Mouse (Mus musculus): ENCODE measurements around the gene Tac2. TPM values are rescaled to one million over a fixed set of nuclear protein-coding genes. Genes with fewer than 3 reads are reported as not detected.
A peak's percentile ranks its signal among the peaks of the same experiment; 100 is the strongest.

Gene Tac2
- total RNA-seq (2021): 1 to 10 TPM; 5.2 to 6.3 TPM
- long read RNA-seq, experiment 1: 0 reads
- long read RNA-seq, experiment 2, partial matches to known transcripts: 0 of 2 reads
- long read RNA-seq, experiment 2, other reads (novel, unspliced or antisense): 0 of 2 reads

GRCm38 (mm10) chr10:127724178-127724577 is at the start of gene Tac2:
TSS of gene Tac2 (plus strand) at chr10:127724478.
- DNase-seq (ENCODE audit: low spot score in 2 of 2): no peak

DNA sequence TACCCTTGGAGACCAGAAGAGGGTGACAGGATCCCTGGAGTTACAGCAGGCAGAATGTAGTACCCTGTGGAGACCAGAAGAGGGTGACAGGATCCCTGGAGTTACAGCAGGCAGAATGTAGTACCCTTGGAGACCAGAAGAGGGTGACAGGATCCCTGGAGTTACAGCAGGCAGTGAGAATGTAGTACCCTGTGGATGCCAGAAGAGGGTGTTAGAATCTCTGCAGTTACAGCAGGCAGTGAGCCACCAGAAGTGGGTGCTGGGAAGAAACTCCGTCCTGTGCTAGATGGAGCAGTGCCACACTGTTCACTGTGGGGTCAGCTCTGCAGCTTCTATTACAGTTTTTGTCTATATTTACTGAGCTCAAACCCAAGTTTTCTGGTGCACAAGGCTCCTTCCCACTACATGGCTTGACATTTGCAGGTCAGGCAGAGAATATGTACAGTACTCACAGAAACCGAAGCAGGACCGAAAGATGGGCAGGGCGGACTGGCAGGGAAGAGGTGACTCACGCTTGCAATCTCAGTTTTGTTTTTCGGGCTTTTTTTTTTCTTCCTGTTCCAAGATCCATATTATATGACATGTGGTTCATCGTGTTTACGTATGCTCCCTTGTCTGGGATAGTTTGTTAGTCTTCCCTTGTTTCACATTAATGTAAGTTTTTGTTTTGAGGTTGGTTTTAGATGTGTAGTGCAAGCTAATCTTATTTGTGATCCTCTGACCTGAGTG is 49.3 kb upstream of the Tac2 start:
- DNase-seq (ENCODE audit: low spot score in 2 of 2): peak; percentile 93 to 96

DNA sequence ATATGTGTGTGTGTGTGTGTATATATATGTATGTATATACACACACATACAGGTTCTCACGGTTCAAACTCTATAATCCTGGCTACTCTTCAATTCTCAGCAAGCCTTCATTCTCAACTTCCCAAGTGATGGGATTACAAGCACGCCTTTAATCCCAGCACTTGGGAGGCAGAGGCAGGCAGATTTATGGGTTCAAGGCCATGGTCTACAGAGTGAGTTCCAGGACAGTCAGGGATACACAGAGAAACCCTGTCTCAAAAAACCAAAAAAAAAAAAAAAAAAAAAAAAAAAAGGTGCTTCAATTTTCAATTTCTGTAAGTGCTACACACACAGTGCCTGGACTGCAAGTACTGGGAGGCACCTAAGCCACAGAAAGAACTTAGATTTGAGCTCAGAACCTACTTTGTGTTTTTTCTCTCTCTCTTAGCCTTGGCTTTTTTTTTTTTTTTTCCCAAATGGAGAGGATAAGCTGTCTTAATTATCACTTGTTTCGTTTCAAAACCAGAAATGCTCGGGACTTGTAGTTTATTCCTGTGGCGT is 48.3 kb upstream of the Tac2 start:
- no peak for DNase-seq (ENCODE audit: low spot score in 2 of 2)

- peak; percentile 88 to 98 for DNase-seq (ENCODE audit: low spot score in 2 of 2)
These were observed 47.4 kb upstream of the Tac2 start for GRCm38 (mm10) chr10:127676691-127677548.

- DNase-seq (ENCODE audit: low spot score in 2 of 2): peak in 1 of 2 experiments; percentile 72
These were observed 46.5 kb upstream of the Tac2 start for GRCm38 (mm10) chr10:127677591-127678336.

DNA sequence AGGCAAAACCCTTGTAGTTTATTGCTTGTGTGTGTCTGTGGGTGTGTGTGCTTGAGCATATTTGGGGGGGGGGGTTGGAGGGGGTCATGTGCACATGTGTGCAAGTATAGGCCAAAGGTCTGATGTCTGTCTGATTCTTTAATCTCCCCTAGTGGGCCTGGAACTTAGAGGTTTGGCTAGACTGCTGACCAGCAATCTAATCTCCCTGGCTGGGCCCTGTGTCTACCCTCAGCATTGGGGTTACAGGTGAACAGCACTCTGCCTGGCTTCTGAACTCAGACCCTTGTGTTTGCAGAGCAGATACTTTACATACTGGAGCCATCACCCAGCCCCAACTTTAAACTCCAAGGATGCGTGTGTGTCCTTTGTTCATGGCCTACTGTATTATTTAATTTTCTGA is 45.1 kb upstream of the Tac2 start:
- DNase-seq (ENCODE audit: low spot score in 2 of 2): no peak

DNA sequence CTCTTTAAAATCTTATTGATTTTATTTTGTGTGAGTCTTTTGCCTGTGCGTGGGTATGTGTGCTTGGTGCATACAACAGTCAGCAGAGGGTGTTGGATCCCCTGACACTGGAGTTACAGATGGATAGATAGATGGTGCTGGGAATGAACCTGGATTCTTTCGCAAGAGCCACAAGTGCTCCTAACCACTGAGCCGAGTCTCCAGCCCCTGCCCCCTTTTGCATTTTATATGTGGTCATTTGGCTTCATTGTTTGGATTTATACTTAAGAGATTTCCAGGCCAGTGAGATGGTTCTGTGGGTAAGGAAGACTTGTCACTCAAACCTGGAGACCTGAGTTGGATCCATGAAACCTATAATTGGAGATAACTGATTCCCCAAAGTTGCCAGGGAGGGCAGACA is 44.4 kb upstream of the Tac2 start:
- no peak for DNase-seq (ENCODE audit: low spot score in 2 of 2)

DNA sequence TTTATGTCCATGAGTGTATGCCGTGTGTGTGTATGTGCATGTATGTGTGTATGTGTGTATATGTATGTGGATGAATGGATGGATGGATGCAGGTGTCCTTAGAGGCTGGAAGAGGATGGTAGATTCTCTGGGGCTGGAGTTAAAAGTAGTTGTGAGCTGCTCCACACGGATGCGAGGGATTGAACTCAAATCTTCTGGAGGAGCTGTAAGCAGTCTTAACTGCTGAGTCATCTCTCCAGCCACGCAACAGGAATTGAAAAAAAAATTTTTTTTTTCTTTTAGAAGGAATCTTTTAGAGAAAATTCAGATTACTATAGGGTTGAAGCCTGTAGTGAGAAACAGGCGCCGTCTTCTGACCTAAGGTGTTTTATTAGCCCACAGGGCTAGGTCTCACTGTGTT is 41.4 kb upstream of the Tac2 start:
- DNase-seq (ENCODE audit: low spot score in 2 of 2): no peak

DNA sequence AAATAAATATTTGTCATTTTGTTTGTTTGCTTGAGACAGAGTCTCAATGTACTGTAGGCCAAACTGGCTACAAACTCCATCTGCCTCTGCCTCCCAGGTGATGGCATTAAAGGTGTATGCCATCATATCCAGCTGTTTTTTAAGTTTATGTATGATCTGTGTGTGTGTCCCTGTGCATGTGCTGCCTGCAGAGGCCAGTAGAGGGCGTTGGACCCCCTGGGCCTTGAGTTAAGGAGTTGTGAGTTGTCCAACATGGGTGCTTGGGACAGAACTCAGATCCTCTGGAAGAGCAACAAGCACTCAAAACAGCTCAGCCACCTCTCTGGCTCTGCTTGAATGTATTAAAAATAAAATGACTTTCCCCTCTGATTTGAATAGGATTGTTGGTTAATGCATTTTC is 33.2 kb upstream of the Tac2 start:
- DNase-seq (ENCODE audit: low spot score in 2 of 2): no peak

GRCm38 (mm10) chr10:127694636-127695035 is 29.6 kb upstream of the Tac2 start:
- DNase-seq (ENCODE audit: low spot score in 2 of 2): peak in 1 of 2 experiments; percentile 18

- no peak for DNase-seq (ENCODE audit: low spot score in 2 of 2)
These were observed 28.5 kb upstream of the Tac2 start for GRCm38 (mm10) chr10:127695775-127696174.

- DNase-seq (ENCODE audit: low spot score in 2 of 2): no peak
These were observed 25.3 kb upstream of the Tac2 start for GRCm38 (mm10) chr10:127698966-127699365.

- no peak for DNase-seq (ENCODE audit: low spot score in 2 of 2)
These were observed 21.0 kb upstream of the Tac2 start for GRCm38 (mm10) chr10:127703299-127703698.

DNA sequence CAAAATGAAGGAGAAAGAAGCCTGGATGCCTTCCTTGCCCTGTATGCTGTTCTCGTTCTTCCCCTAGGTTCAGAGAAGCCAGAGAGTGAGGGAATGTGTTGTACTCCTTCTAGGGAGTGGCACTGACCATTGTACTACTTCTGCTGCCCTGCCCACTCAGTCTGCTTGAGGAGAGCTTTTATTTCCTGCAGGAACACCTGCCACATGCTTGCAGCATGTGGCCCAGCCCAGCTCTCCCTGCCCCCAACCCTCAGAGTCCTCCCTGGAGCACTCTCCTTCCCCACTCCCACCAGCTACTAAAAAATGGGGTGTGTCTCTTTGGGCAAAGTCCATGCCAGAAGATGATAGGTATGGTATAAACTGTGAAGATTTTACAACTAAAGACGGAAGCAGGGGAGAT is 20.0 kb upstream of the Tac2 start:
- DNase-seq (ENCODE audit: low spot score in 2 of 2): no peak

- no peak for DNase-seq (ENCODE audit: low spot score in 2 of 2)
These were observed 19.5 kb upstream of the Tac2 start, which contains the start of gene Myo1a for GRCm38 (mm10) chr10:127704766-127705220. TSS of gene Myo1a (plus strand) at chr10:127705170.

DNA sequence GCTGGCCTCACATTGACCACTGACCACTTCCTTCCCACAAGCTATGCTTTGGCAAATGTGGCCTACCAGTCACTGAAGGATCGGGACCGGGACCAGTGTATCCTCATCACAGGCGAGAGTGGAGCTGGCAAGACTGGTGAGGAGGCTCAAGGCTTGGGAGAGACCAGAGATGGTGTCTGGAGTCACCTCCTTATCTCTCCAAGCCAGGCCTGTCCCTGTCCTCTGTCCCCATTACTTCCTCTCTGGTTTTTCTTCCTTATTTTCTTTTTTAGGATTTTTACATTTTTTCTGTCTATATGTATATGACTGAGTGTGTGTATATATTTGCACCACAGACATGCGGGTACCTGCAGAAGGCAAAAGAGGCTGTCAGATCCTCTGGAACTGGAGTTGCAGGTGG is 18.5 kb upstream of the Tac2 start:
- DNase-seq (ENCODE audit: low spot score in 2 of 2): no peak

GRCm38 (mm10) chr10:127707721-127708120 is 16.6 kb upstream of the Tac2 start:
- no peak for DNase-seq (ENCODE audit: low spot score in 2 of 2)

- DNase-seq (ENCODE audit: low spot score in 2 of 2): no peak
These were observed 15.4 kb upstream of the Tac2 start for GRCm38 (mm10) chr10:127708850-127709370.

DNA sequence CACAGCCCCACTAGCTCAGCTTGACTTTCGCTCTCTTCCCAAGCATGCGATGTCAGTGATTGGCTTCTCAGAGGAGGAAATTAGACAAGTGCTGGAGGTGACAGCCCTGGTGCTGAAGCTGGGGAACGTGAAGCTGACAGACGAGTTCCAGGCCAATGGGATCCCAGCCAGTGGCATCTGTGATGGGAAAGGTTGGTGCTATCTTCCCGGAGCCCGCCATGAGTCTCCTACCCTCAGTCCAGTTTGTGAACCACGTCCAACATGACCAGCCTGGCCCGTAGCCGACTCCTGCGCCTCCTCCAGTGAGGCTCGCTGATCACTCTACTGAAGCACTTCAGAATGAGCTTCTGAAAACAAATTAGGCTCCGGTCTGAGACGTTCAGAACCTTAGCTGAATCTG is 13.9 kb upstream of the Tac2 start:
- no peak for DNase-seq (ENCODE audit: low spot score in 2 of 2)

DNA sequence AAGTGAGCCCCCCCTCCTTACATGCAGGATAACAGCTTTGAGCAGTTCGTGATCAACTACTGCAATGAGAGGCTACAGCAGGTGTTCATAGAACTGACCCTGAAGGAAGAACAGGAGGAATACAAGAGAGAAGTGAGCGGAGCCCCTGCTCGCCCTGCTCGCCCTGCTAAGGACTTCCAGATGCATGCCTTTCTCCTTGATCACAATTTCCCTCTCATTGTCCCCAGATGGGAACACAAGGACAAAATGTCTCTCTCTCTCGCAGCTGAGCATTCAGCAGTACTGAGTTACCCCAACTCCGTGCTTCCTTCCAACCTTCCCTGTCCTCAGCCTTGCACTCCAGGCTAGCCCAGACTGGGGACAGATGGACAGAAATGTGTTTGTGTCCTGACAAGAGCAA is 11.5 kb upstream of the Tac2 start:
- DNase-seq (ENCODE audit: low spot score in 2 of 2): no peak
